Mouse (Mus musculus): Measurements from ENCODE around the gene Lcmt2.
"Not testable (repeated sequence)": the region's sequence is repeated elsewhere in the genome, so short reads cannot be mapped to it uniquely, and the experiment has no call there.

The Lcmt2 gene

GRCm38 (mm10) chr2:121140018-121140882, at the start of gene Lcmt2, which contains the start of gene Adal:
TSS of gene Lcmt2 (minus strand) at chr2:121140653.
TSS of gene Adal (plus strand) at chr2:121140428.
- peak; percentile 92 for DNase-seq (ENCODE audit: low spot score)

GRCm38 (mm10) chr2:121188530-121188929, 48.1 kb upstream of the Lcmt2 start:
- DNase-seq (ENCODE audit: low spot score): peak; percentile 15

DNA sequence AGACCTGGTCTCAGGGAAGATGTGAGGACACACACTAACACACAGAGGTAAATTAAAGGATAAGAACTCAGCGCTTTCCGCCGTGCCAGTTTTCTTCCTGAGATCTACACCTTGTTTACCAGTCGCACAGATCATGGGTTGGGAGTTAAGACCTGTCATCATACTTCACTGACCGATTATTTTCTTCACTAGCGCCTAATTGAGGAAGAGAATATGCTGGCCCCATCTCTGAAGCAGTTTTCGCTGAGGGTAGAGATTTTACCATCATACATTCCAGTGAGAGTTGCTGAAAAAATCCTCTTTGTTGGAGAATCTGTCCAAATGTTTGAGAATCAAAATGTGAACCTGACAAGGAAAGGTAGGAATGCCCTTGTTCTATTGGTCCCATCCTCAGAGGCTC, 43.7 kb upstream of the Lcmt2 start:
- DNase-seq (ENCODE audit: low spot score): no peak

GRCm38 (mm10) chr2:121183431-121183830, 43.0 kb upstream of the Lcmt2 start:
- peak; percentile 21 for DNase-seq (ENCODE audit: low spot score)

DNA sequence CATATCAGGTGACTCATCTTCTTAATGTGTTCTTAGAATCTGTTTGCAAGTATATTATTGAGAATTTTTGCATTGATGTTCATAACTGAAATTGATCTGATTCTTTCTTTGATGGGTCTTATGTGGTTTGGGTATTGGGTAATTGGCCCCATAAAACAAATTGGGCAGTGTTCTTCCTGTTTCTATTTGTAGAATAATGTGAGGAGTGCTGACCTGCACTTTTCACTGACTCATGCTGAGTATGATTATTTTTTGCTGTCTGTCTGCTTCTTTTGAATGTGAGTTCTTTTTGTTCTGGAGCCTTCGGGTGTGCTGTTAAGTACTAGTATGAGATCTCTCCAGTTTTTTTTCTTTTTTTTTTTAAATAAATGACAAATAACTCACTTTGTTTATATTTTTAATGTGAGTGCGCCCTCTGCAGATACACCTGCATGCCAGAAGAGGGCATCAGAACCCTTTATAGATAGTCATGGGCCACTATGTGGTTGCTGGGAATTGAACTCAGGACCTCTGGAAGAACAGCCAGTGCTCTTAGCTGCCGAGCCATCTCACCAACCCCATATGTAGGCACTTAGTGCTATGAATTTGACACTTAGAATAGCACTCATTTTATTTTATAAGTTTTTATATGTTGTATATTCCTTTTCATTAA, 38.5 kb upstream of the Lcmt2 start:
- no peak for DNase-seq (ENCODE audit: low spot score)

DNA sequence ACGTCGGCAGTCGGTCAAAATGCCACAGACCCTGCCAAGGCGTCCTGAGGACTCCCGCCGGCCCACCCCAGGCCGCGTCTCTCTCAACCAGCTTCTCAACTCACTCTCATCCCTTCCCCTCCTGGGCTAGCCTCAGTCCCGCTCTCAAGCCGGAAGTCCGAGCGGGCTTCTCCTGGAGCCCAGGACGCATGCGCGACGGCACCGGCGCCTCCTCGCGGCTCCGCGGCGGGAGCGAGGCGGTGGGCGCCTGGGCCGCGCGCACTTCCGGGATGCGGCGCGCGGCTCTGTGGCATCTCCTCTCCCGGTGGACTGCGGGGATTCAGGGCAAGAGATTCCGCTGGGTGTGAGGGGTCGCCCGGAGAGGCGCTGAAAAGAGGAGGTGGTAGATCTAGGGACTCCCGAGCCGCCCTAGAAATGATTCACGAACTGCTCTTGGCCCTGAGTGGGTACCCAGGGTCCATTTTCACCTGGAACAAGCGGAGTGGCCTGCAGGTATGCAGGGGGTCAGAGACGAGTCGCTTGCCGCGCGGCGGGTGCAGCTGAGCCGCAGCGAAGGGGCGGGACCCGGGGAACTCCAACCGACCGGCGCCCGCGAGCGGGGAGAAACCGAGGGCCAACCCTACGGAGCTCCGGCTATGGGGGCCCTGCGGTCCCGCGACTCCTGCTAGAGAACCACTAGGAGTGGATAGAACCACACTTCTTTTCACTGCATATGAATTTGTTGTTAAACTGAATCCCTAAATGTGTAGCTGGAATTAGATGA, 30.7 kb upstream of the Lcmt2 start, which contains the start of gene Zscan29:
Gene Zscan29, minus strand, starts transcription at position 146 of the 763 bp plus-strand sequence.
- peak; percentile 92 for DNase-seq (ENCODE audit: low spot score)

DNA sequence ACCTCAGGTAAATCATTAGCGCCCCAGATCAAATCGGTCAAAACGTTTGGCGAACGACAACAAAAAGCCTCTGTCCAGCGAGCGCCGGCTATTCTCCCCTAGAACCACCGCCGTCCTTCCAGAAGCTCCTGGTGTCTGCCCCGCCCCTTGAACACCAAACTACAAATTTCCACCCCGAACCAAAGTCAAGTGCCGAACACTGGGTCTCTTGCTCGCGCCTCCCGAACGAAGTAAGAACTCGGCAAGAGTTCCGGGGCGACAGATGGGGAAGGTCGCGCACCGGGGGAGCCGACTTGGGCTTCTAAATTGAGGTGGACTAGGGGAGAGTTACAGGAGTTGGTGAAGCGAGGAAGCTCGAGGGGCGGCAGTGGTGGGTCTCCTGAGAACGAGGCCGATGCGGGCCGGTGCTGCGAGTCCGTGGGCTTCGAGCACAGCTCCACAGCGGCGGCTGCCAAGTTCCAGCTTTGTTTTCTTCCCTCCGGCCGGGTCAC, 30.1 kb upstream of the Lcmt2 start, which contains the start of gene Tubgcp4:
Gene Tubgcp4, plus strand, starts transcription at position 174 of the 491 bp plus-strand sequence.
- peak; percentile 73 for DNase-seq (ENCODE audit: low spot score)

- peak; percentile 24 for DNase-seq (ENCODE audit: low spot score)
These were observed 29.4 kb upstream of the Lcmt2 start for GRCm38 (mm10) chr2:121169902-121170301.

- no peak for DNase-seq (ENCODE audit: low spot score)
These were observed 28.7 kb upstream of the Lcmt2 start for GRCm38 (mm10) chr2:121169173-121169572.

- no peak for DNase-seq (ENCODE audit: low spot score)
These were observed 12.6 kb upstream of the Lcmt2 start for GRCm38 (mm10) chr2:121153100-121153499.

GRCm38 (mm10) chr2:121149679-121150078, 9.2 kb upstream of the Lcmt2 start:
- no peak for DNase-seq (ENCODE audit: low spot score)

DNA sequence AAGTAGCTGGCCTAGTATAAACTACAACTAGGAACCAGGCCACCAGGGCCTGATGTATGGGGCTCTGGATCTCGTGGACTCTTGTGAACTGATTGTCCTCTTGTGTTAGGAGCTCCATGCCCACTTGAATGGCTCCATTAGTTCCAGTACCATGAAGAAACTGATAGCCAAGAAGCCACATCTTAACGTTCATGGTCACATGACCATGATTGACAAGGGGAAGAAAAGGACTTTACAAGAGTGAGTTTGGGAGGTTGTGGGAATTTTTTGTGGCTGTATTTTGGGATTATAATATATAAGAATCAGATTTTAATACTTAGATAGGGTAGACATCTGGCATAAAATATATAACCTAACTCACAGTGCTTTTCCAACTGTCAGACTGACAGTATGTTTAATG, 2.0 kb upstream of the Lcmt2 start:
- no peak for DNase-seq (ENCODE audit: low spot score)

- peak; percentile 33 for DNase-seq (ENCODE audit: low spot score)
These were observed 973 bp upstream of the Lcmt2 start for GRCm38 (mm10) chr2:121141216-121142035.

- DNase-seq (ENCODE audit: low spot score): peak; percentile 16
These were observed 1.0 kb downstream of the Lcmt2 start for GRCm38 (mm10) chr2:121139266-121140017.

- DNase-seq (ENCODE audit: low spot score): no peak
These were observed 3.1 kb downstream of the Lcmt2 start for GRCm38 (mm10) chr2:121137371-121137770.

DNA sequence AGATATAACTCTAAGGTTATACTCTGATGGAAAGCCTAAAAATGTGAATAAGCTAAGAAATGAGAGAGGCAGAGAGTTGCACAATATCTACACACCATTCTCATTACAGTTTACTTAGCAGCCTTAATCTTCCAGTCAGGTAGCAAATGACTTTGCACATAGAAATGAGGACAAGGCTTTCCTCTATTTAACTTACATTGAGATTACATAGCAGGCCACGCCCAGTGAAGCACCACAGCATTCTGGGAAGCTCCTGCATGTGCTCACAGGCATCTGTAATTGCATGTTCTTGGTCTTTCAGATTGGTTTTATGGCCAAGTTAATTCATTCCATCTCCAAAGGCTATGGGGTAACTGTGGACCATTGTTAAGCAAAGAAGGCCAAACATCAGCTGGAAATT, 7.6 kb downstream of the Lcmt2 start:
- peak; percentile 21 for DNase-seq (ENCODE audit: low spot score)

- DNase-seq (ENCODE audit: low spot score): no peak
These were observed 11.4 kb downstream of the Lcmt2 start for GRCm38 (mm10) chr2:121128865-121129620.

- no peak for DNase-seq (ENCODE audit: low spot score)
These were observed 12.9 kb downstream of the Lcmt2 start for GRCm38 (mm10) chr2:121127536-121127935.

DNA sequence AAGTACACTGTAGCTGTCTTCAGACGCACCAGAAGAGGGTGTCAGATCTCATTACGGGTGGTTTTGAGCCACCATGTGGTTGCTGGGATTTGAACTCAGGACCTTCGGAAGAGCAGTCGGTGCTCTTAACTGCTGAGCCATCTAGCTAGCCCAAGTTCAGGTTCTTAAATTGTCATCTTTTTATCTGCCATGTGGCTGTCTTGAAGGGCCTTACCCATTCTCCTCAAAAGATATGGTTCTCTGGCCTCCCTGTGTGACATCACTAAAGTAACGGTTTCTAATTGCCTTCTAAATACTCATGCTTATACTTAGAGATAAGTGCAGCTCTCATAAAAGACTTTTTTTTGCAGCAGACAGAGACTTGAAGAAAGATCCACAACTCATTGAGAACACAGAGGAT, 14.2 kb downstream of the Lcmt2 start:
- DNase-seq (ENCODE audit: low spot score): not testable (repeated sequence)

- DNase-seq (ENCODE audit: low spot score): peak; percentile 45
These were observed 21.2 kb downstream of the Lcmt2 start for GRCm38 (mm10) chr2:121119260-121119659.

All from adipocyte (in vitro differentiated cells).